Mouse (Mus musculus): ENCODE data around the gene Olfr916. TPM values are rescaled to one million over a fixed set of nuclear protein-coding genes. Genes with fewer than 3 reads are reported as not detected.

Gene Olfr916
- polyA plus RNA-seq (2012; ENCODE audit: insufficient read depth, insufficient read length, missing spikeins) = not detected in 2 replicates

GRCm38 (mm10) chr9:38659775-38660174 lies at the start of gene Olfr916:
Gene Olfr916 (minus strand): TSS chr9:38659875.
- H3K27ac ChIP-seq (replicated peaks; ENCODE audit: low read depth, low read length) = no peak within 1 kb of the TSS
- no peak within 1 kb of the TSS for H3K4me3 ChIP-seq (ENCODE audit: insufficient read depth, low read depth, low read length)
- no peaks in the 10 kb centered on the region for H3K4me1 ChIP-seq (ENCODE audit: control insufficient read depth, insufficient read depth, insufficient read length, low read length)

GRCm38 (mm10) chr9:38674501-38674900 lies 14.8 kb upstream of the Olfr916 start, which contains the start of gene Olfr918:
Gene Olfr918 (minus strand): TSS chr9:38674601.
- no peaks in the 10 kb centered on the region for H3K4me1 ChIP-seq (ENCODE audit: control insufficient read depth, insufficient read depth, insufficient read length, low read length)
- no peak within 1 kb of the TSS for H3K27ac ChIP-seq (replicated peaks; ENCODE audit: low read depth, low read length)
- no peak within 1 kb of the TSS for H3K4me3 ChIP-seq (ENCODE audit: insufficient read depth, low read depth, low read length)

- Histone ChIP-seq H3K4me3 (ENCODE audit: insufficient read depth, low read depth, low read length) (no peak overlapping the region), H3K27ac (replicated peaks; ENCODE audit: low read depth, low read length) (no peak overlapping the region), H3K4me1 (ENCODE audit: control insufficient read depth, insufficient read depth, insufficient read length, low read length) (no peaks in the 10 kb centered on the region)
Measured at GRCm38 (mm10) chr9:38672887-38673286, 13.2 kb upstream of the Olfr916 start.

GRCm38 (mm10) chr9:38665742-38666141 lies 6.1 kb upstream of the Olfr916 start, which contains the start of gene Olfr917:
Gene Olfr917 (minus strand): TSS chr9:38665842.
- H3K4me1 ChIP-seq (ENCODE audit: control insufficient read depth, insufficient read depth, insufficient read length, low read length) = no peaks in the 10 kb centered on the region
- no peak within 1 kb of the TSS for H3K4me3 ChIP-seq (ENCODE audit: insufficient read depth, low read depth, low read length)
- no peak within 1 kb of the TSS for H3K27ac ChIP-seq (replicated peaks; ENCODE audit: low read depth, low read length)

- H3K4me3 ChIP-seq (ENCODE audit: insufficient read depth, low read depth, low read length) = no peak overlapping the region
- no peaks in the 10 kb centered on the region for H3K4me1 ChIP-seq (ENCODE audit: control insufficient read depth, insufficient read depth, insufficient read length, low read length)
- H3K27ac ChIP-seq (replicated peaks; ENCODE audit: low read depth, low read length) = no peak overlapping the region
Measured at GRCm38 (mm10) chr9:38632406-38632805, 27.3 kb downstream of the Olfr916 start.

Other genes starting within 250 kb of the Olfr916 start
- not detected in 2 replicates for gene Olfr901, start 230.4 kb downstream of the Olfr916 start, polyA plus RNA-seq (2012; ENCODE audit: insufficient read depth, insufficient read length, missing spikeins)
- gene Olfr902, start 212.2 kb downstream of the Olfr916 start, polyA plus RNA-seq (2012; ENCODE audit: insufficient read depth, insufficient read length, missing spikeins) = not detected in 2 replicates
- gene Olfr904, start 196.7 kb downstream of the Olfr916 start, polyA plus RNA-seq (2012; ENCODE audit: insufficient read depth, insufficient read length, missing spikeins) = not detected in 2 replicates
- gene Olfr905, start 188.8 kb downstream of the Olfr916 start, polyA plus RNA-seq (2012; ENCODE audit: insufficient read depth, insufficient read length, missing spikeins) = not detected in 2 replicates
- gene Olfr906, start 172.8 kb downstream of the Olfr916 start, polyA plus RNA-seq (2012; ENCODE audit: insufficient read depth, insufficient read length, missing spikeins) = not detected in 2 replicates
- gene Olfr907, start 164.1 kb downstream of the Olfr916 start, polyA plus RNA-seq (2012; ENCODE audit: insufficient read depth, insufficient read length, missing spikeins) = not detected in 2 replicates
- gene Olfr911-ps1, start 138.3 kb downstream of the Olfr916 start, polyA plus RNA-seq (2012; ENCODE audit: insufficient read depth, insufficient read length, missing spikeins) = not detected in 2 replicates
- gene Olfr910, start 122.0 kb downstream of the Olfr916 start, polyA plus RNA-seq (2012; ENCODE audit: insufficient read depth, insufficient read length, missing spikeins) = not detected in 2 replicates
- gene Olfr912, start 79.7 kb downstream of the Olfr916 start, polyA plus RNA-seq (2012; ENCODE audit: insufficient read depth, insufficient read length, missing spikeins) = not detected in 2 replicates
- gene Olfr913, start 67.1 kb downstream of the Olfr916 start, polyA plus RNA-seq (2012; ENCODE audit: insufficient read depth, insufficient read length, missing spikeins) = not detected in 2 replicates
- not detected in 2 replicates for gene Olfr914, start 54.8 kb downstream of the Olfr916 start, polyA plus RNA-seq (2012; ENCODE audit: insufficient read depth, insufficient read length, missing spikeins)
- gene Olfr917, start 6.0 kb upstream of the Olfr916 start, polyA plus RNA-seq (2012; ENCODE audit: insufficient read depth, insufficient read length, missing spikeins) = not detected in 2 replicates
- not detected in 2 replicates for gene Olfr918, start 14.7 kb upstream of the Olfr916 start, polyA plus RNA-seq (2012; ENCODE audit: insufficient read depth, insufficient read length, missing spikeins)
- gene Olfr919, start 43.8 kb upstream of the Olfr916 start, polyA plus RNA-seq (2012; ENCODE audit: insufficient read depth, insufficient read length, missing spikeins) = not detected in 2 replicates
- gene Vwa5a, start 58.4 kb upstream of the Olfr916 start, polyA plus RNA-seq (2012; ENCODE audit: insufficient read depth, insufficient read length, missing spikeins) = 28.3 and 35.4 TPM in 2 replicates
- gene Olfr920, start 92.4 kb upstream of the Olfr916 start, polyA plus RNA-seq (2012; ENCODE audit: insufficient read depth, insufficient read length, missing spikeins) = not detected in 2 replicates
- not detected in 2 replicates for gene Olfr921, start 113.2 kb upstream of the Olfr916 start, polyA plus RNA-seq (2012; ENCODE audit: insufficient read depth, insufficient read length, missing spikeins)
- not detected in 2 replicates for gene Olfr922, start 154.7 kb upstream of the Olfr916 start, polyA plus RNA-seq (2012; ENCODE audit: insufficient read depth, insufficient read length, missing spikeins)
- not detected in 2 replicates for gene Olfr923, start 166.7 kb upstream of the Olfr916 start, polyA plus RNA-seq (2012; ENCODE audit: insufficient read depth, insufficient read length, missing spikeins)
- gene Olfr924, start 184.6 kb upstream of the Olfr916 start, polyA plus RNA-seq (2012; ENCODE audit: insufficient read depth, insufficient read length, missing spikeins) = not detected in 2 replicates
- gene Olfr26, start 195.2 kb upstream of the Olfr916 start, polyA plus RNA-seq (2012; ENCODE audit: insufficient read depth, insufficient read length, missing spikeins) = not detected in 2 replicates
- gene Olfr926, start 217.3 kb upstream of the Olfr916 start, polyA plus RNA-seq (2012; ENCODE audit: insufficient read depth, insufficient read length, missing spikeins) = not detected in 2 replicates